Mouse (Mus musculus): ENCODE data around the gene Evi5. TPM values are rescaled to one million over a fixed set of nuclear protein-coding genes. Genes with fewer than 3 reads are reported as not detected.

Evi5 gene
- total RNA-seq, 2 experiments from 2014 or later, result 42.9 to 48.2 TPM

GRCm38 (mm10) chr5:107705756-107706155 lies 169.2 kb downstream of the Evi5 start:
- no peak for DNase-seq

- no peak for DNase-seq
These were observed 171.6 kb downstream of the Evi5 start for GRCm38 (mm10) chr5:107703207-107703763.

DNA sequence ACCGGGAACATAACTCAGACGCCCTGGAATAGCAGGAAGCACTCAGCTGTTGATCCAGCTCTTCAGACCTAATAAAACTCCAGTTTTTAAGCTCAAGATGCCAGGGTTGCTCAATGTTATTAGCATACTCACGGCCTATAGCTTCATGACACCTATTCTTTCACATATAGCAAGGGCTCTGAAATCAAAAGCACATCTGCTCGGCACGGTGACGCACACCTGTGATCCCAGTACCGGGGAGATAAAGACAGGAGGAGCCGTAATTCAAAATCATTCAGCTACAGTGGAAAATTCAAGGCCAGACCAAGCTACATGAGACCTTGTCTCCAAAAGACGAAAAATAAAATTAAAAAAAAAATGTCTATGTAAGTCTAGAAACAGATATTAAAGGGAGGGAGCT lies 173.2 kb downstream of the Evi5 start:
- no peak for DNase-seq

GRCm38 (mm10) chr5:107700873-107701272 lies 174.0 kb downstream of the Evi5 start:
- no peak for DNase-seq

DNA sequence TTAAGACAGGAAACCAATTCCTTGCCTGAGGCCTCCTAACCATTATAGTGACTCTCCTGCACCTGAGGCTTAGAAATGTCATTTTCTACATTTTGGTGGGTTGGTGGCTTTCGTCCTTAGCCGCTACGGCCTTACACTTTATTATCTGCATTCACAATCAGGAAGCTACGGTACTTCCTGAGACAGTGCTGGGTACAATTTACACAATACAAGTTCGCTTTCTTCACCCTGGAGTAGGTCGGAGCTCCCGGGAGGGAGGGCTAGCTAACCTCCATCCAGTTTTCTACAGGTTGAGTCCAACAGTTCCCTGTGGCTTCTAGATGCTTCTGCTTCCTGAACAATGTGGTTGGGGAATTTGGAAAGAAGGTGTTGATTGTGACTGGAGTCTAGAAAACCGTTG lies 176.0 kb downstream of the Evi5 start:
- no peak for DNase-seq

- DNase-seq, result no peak
These were observed 179.9 kb downstream of the Evi5 start for GRCm38 (mm10) chr5:107695019-107695418.

Other genes with a start within 250 kb of the Evi5 start
- under 1 TPM in 1 of 2 experiments, not detected in 1; 0.14 TPM for gene Gfi1, start 149.1 kb downstream of the Evi5 start, total RNA-seq (2021)
- not detected for gene Ube2d2b, start 45.0 kb downstream of the Evi5 start, total RNA-seq (2021)
- gene Rpl5, start 25.4 kb upstream of the Evi5 start, total RNA-seq (2021), result 10 to 100 TPM; 65.4 to 65.5 TPM
- 10 to 100 TPM; 11.6 to 13.5 TPM for gene Fam69a, start 112.0 kb upstream of the Evi5 start, total RNA-seq (2021)
- gene Mtf2, start 190.6 kb upstream of the Evi5 start, total RNA-seq (2021), result 10 to 100 TPM; 26.0 to 28.4 TPM

All from heart, postnatal 4 days (tissue).